31 mouse cellular contexts compared by ENCODE assay signal in genomic region chr1:141097575-141097974, GRCm38 (mm10).
"Had no signal": no experiment of that assay in that cellular context is flagged by ENCODE, and none has a peak within 500 bp of the region (broad histone marks: within the 10 kb centered on the region; RNA-seq: fewer than 3 reads in every experiment).

No protein-coding gene starts in this region.

- DNase-seq: left cerebral cortex, postnatal 4 days; liver; liver, embryonic 13.5 days; liver, postnatal 0 days; lung, adult 18-20 months; lung, adult 2 months; lung, embryonic 14.5 days; lung, postnatal 10 days; lung, postnatal 14 days; lung, postnatal 36 days; lung, postnatal 4 days; midbrain, embryonic 14.5 days had no signal

- H3K4me2 ChIP-seq: limb, embryonic 12.5 days; limb, embryonic 13.5 days; limb, embryonic 15.5 days; liver, embryonic 11.5 days; liver, embryonic 12.5 days; liver, embryonic 13.5 days; liver, embryonic 15.5 days; lung, embryonic 14.5 days; lung, embryonic 15.5 days; midbrain, embryonic 11.5 days; midbrain, embryonic 12.5 days; midbrain, embryonic 13.5 days; midbrain, embryonic 15.5 days had no signal

- H3K4me1 ChIP-seq: limb, embryonic 10.5 days; limb, embryonic 12.5 days; limb, embryonic 13.5 days; limb, embryonic 15.5 days; liver, embryonic 12.5 days; liver, embryonic 13.5 days; liver, embryonic 15.5 days; lung, embryonic 15.5 days; megakaryocyte, embryonic 14.5 days; midbrain, embryonic 10.5 days; midbrain, embryonic 12.5 days; midbrain, embryonic 13.5 days; midbrain, embryonic 15.5 days had no signal

- H3K36me3 ChIP-seq: limb, embryonic 10.5 days; limb, embryonic 12.5 days; limb, embryonic 13.5 days; limb, embryonic 15.5 days; liver, embryonic 12.5 days; liver, embryonic 13.5 days; liver, embryonic 15.5 days; lung, embryonic 15.5 days; midbrain, embryonic 10.5 days; midbrain, embryonic 12.5 days; midbrain, embryonic 13.5 days; midbrain, embryonic 15.5 days had no signal

- H3K27me3 ChIP-seq: limb, embryonic 12.5 days; limb, embryonic 13.5 days; limb, embryonic 15.5 days; liver, embryonic 12.5 days; liver, embryonic 13.5 days; liver, embryonic 15.5 days; lung, embryonic 15.5 days; megakaryocyte, embryonic 14.5 days; midbrain, embryonic 12.5 days; midbrain, embryonic 13.5 days; midbrain, embryonic 15.5 days had no signal

- H3K4me3 ChIP-seq: limb, embryonic 10.5 days; limb, embryonic 12.5 days; limb, embryonic 13.5 days; limb, embryonic 15.5 days; liver, embryonic 12.5 days; liver, embryonic 13.5 days; liver, embryonic 15.5 days; lung, embryonic 15.5 days; megakaryocyte, embryonic 14.5 days; midbrain, embryonic 10.5 days; midbrain, embryonic 12.5 days; midbrain, embryonic 13.5 days; midbrain, embryonic 15.5 days; myocyte had no signal

- H3K27ac ChIP-seq: limb, embryonic 10.5 days; limb, embryonic 12.5 days; limb, embryonic 13.5 days; limb, embryonic 15.5 days; liver, embryonic 12.5 days; liver, embryonic 13.5 days; liver, embryonic 14.5 days; liver, embryonic 15.5 days; lung, embryonic 15.5 days; macrophage; midbrain, embryonic 10.5 days; midbrain, embryonic 12.5 days; midbrain, embryonic 13.5 days; midbrain, embryonic 15.5 days had no signal

- ATAC-seq: liver, embryonic 12.5 days; liver, postnatal 0 days; lung, postnatal 0 days; midbrain, embryonic 13.5 days; midbrain, embryonic 15.5 days; midbrain, embryonic 16.5 days had no signal

- H3K9me3 ChIP-seq: limb, embryonic 10.5 days; limb, embryonic 12.5 days; limb, embryonic 13.5 days; limb, embryonic 15.5 days; liver, embryonic 12.5 days; liver, embryonic 13.5 days; liver, embryonic 15.5 days; lung, embryonic 15.5 days; megakaryocyte, embryonic 14.5 days; midbrain, embryonic 10.5 days; midbrain, embryonic 12.5 days; midbrain, embryonic 13.5 days; midbrain, embryonic 15.5 days had no signal

- H3K9ac ChIP-seq: limb, embryonic 12.5 days; limb, embryonic 13.5 days; limb, embryonic 15.5 days; liver, embryonic 12.5 days; liver, embryonic 13.5 days; liver, embryonic 14.5 days; liver, embryonic 15.5 days; liver, postnatal 0 days; lung, embryonic 14.5 days; lung, embryonic 15.5 days; midbrain, embryonic 12.5 days; midbrain, embryonic 13.5 days; midbrain, embryonic 15.5 days had no signal
